Mouse (Mus musculus) lung, embryonic 14.5 days (tissue): ENCODE data around the gene Zswim8. TPM values are rescaled to one million over a fixed set of nuclear protein-coding genes. Genes with fewer than 3 reads are reported as not detected.

ENCODE experiments used
- ATAC-seq: fragments of 200-750 bp; cut with Nextera tagmentation; 2 replicates; pipeline ENCODE4 v1.8.0; 2017; ENCODE audit warnings: mild to moderate bottlenecking, moderate TSS enrichment, moderate library complexity; ENCODE audit not compliant: insufficient read depth
- DNase-seq: peaks from one replicate; pipeline ENCODE4 v3.0.0-alpha.2; 2015
- H3K27ac ChIP-seq: fragments of 300-500 bp; sonication (generic); 2 replicates; pipeline ENCODE4 v1.5.1; 2014; ENCODE audit warnings: low read depth, mild to moderate bottlenecking, moderate library complexity
- H3K27me3 ChIP-seq: fragments of 300-500 bp; sonication (generic); 2 replicates; pipeline ENCODE4 v1.6.1; 2014; ENCODE audit warnings: low read length, control low read depth; ENCODE audit not compliant: insufficient read depth
- H3K36me3 ChIP-seq: fragments of 300-500 bp; sonication (generic); 2 replicates; pipeline ENCODE4 v1.6.1; 2014; ENCODE audit warnings: control low read depth; ENCODE audit not compliant: insufficient read depth
- H3K4me1 ChIP-seq: fragments of 300-500 bp; sonication (generic); 2 replicates; pipeline ENCODE4 v1.6.1; 2014; ENCODE audit warnings: antibody characterized with exemption, control low read depth; ENCODE audit not compliant: insufficient read depth
- H3K4me2 ChIP-seq: fragments of 300-500 bp; sonication (generic); 2 replicates; pipeline ENCODE4 v1.6.1; 2014; ENCODE audit warnings: mild to moderate bottlenecking
- H3K4me3 ChIP-seq: fragments of 300-500 bp; sonication (generic); 2 replicates; pipeline ENCODE4 v1.5.1; 2014; ENCODE audit warnings: low read depth, low read length
- H3K9ac ChIP-seq: fragments of 300-500 bp; sonication (generic); 2 replicates; pipeline ENCODE4 v1.6.1; 2014
- H3K9me3 ChIP-seq: fragments of 300-500 bp; sonication (generic); 2 replicates; pipeline ENCODE4 v1.6.1; 2016; ENCODE audit warnings: low read depth, low read length, control low read depth
- CTCF ChIP-seq: IDR thresholded peaks from 2 replicates; pipeline ENCODE4 v1.5.1; 2016; ENCODE audit warnings: antibody characterized with exemption, low read depth
- WGBS: fragments of 180-500 bp; shearing (Covaris S2); extraction: QIAGEN DNeasy Blood & Tissue Kit; methylation state at CpG from one replicate; pipeline ENCODE4 v1.1.7; 2014; 5-methylcytosine and 5-hydroxymethylcytosine counted together
- polyA plus RNA-seq: library from polyadenylated mRNA; unstranded; fragments of >200 nt; fragmentation: Nextera tagmentation; extraction: Ambion mirVana; gene quantifications from 2 replicates; pipeline ENCODE4 v1.2.1, GENCODE M21; 2014

Gene Zswim8
- polyA plus RNA-seq, 1 experiment from 2014 or later: 37.3 TPM

- Histone ChIP-seq H3K9me3 (no peaks in the 10 kb centered on the region), H3K9ac (no peak overlapping the region), H3K4me3 (no peak overlapping the region), H3K27me3 (no peaks in the 10 kb centered on the region), H3K27ac (no peak overlapping the region), H3K36me3 (peaks cover 99% of the 10 kb centered on the region), H3K4me1 (no peaks in the 10 kb centered on the region), H3K4me2 (no peak overlapping the region)
- no peak for ATAC-seq
- WGBS: 90% methylated on average over 10 of the region's 10 CpGs
- TF ChIP-seq CTCF: no peak
- DNase-seq: no peak
Measured at GRCm38 (mm10) chr14:20718443-20718842, 11.1 kb downstream of the Zswim8 start.

GRCm38 (mm10) chr14:20719767-20720166 is 12.4 kb downstream of the Zswim8 start:
- H3K27ac ChIP-seq: no peak overlapping the region
- ATAC-seq (no peak), DNase-seq (no peak)
- H3K36me3 ChIP-seq: peaks cover 98% of the 10 kb centered on the region
- H3K4me2 ChIP-seq: no peak overlapping the region
- H3K9ac ChIP-seq: no peak overlapping the region
- H3K4me3 ChIP-seq: no peak overlapping the region
- no peaks in the 10 kb centered on the region for H3K4me1 ChIP-seq
- TF ChIP-seq CTCF: no peak
- 89% methylated on average over 12 of the region's 12 CpGs for WGBS
- H3K27me3 ChIP-seq: no peaks in the 10 kb centered on the region
- H3K9me3 ChIP-seq: no peaks in the 10 kb centered on the region

- no peak overlapping the region for H3K4me2 ChIP-seq
- H3K9me3 ChIP-seq: no peaks in the 10 kb centered on the region
- no peak for DNase-seq
- H3K36me3 ChIP-seq: peaks cover 99% of the 10 kb centered on the region
- TF ChIP-seq CTCF: no peak
- no peak overlapping the region for H3K4me3 ChIP-seq
- H3K27ac ChIP-seq: no peak overlapping the region
- H3K27me3 ChIP-seq: no peaks in the 10 kb centered on the region
- WGBS: 95% methylated on average over 4 of the region's 4 CpGs
- no peaks in the 10 kb centered on the region for H3K4me1 ChIP-seq
- peak; percentile 31; the same call in 1 of the 2 replicates for ATAC-seq
- H3K9ac ChIP-seq: no peak overlapping the region
Measured at GRCm38 (mm10) chr14:20721371-20721770, 14.0 kb downstream of the Zswim8 start.

GRCm38 (mm10) chr14:20723006-20723405 is 15.7 kb downstream of the Zswim8 start:
- Histone ChIP-seq H3K4me2 (no peak overlapping the region), H3K36me3 (peaks cover 99% of the 10 kb centered on the region), H3K9me3 (no peaks in the 10 kb centered on the region), H3K4me1 (no peaks in the 10 kb centered on the region), H3K27ac (no peak overlapping the region), H3K4me3 (no peak overlapping the region), H3K9ac (no peak overlapping the region), H3K27me3 (no peaks in the 10 kb centered on the region)
- no peak for TF ChIP-seq CTCF
- no peak for ATAC-seq
- WGBS: 87% methylated on average over 12 of the region's 12 CpGs
- no peak for DNase-seq

- DNase-seq: peak; percentile 88
- WGBS: 19% methylated on average over 5 of the region's 5 CpGs
- TF ChIP-seq CTCF: peak; percentile 89
- Histone ChIP-seq H3K9ac (no peak overlapping the region), H3K4me2 (no peak overlapping the region), H3K9me3 (no peaks in the 10 kb centered on the region), H3K4me3 (no peak overlapping the region), H3K36me3 (peaks cover 99% of the 10 kb centered on the region), H3K27me3 (no peaks in the 10 kb centered on the region), H3K4me1 (no peaks in the 10 kb centered on the region), H3K27ac (no peak overlapping the region)
- 0 out of 2 replicates have a peak, but pooled peaks have one; percentile 26 for ATAC-seq
Measured at GRCm38 (mm10) chr14:20724043-20724442, 16.7 kb downstream of the Zswim8 start.

- Histone ChIP-seq H3K27ac (no peak overlapping the region), H3K4me3 (no peak overlapping the region), H3K9ac (no peak overlapping the region), H3K4me2 (no peak overlapping the region), H3K36me3 (peaks cover 99% of the 10 kb centered on the region), H3K4me1 (no peaks in the 10 kb centered on the region), H3K27me3 (no peaks in the 10 kb centered on the region), H3K9me3 (no peaks in the 10 kb centered on the region)
- no peak for TF ChIP-seq CTCF
- WGBS: 58% methylated on average over 6 of the region's 6 CpGs
- DNase-seq: no peak
- no peak for ATAC-seq
Measured at GRCm38 (mm10) chr14:20725660-20726339, 18.4 kb downstream of the Zswim8 start.

GRCm38 (mm10) chr14:20729871-20730270 is 22.5 kb downstream of the Zswim8 start:
- Histone ChIP-seq H3K4me3 (no peak overlapping the region), H3K27ac (no peak overlapping the region), H3K4me2 (no peak overlapping the region), H3K36me3 (peaks cover 75% of the 10 kb centered on the region), H3K9me3 (no peaks in the 10 kb centered on the region), H3K9ac (no peak overlapping the region), H3K4me1 (0 out of 2 replicates have a peak, but pooled peaks cover under 1% of the 10 kb centered on the region), H3K27me3 (no peaks in the 10 kb centered on the region)
- 90% methylated on average over 9 of the region's 9 CpGs for WGBS
- no peak for TF ChIP-seq CTCF
- no peak for DNase-seq
- no peak for ATAC-seq
